Mouse (Mus musculus): ENCODE measurements around the gene Dynll2.

Gene Dynll2

GRCm38 (mm10) chr11:87986831-87987793, at the start of gene Dynll2:
Dynll2 (minus strand) TSS chr11:87987533.
- DNase-seq (ENCODE audit: low read depth, low spot score), result peak; percentile 86

GRCm38 (mm10) chr11:88036761-88037251, 49.5 kb upstream of the Dynll2 start:
- DNase-seq (ENCODE audit: low read depth, low spot score), result no peak

DNA sequence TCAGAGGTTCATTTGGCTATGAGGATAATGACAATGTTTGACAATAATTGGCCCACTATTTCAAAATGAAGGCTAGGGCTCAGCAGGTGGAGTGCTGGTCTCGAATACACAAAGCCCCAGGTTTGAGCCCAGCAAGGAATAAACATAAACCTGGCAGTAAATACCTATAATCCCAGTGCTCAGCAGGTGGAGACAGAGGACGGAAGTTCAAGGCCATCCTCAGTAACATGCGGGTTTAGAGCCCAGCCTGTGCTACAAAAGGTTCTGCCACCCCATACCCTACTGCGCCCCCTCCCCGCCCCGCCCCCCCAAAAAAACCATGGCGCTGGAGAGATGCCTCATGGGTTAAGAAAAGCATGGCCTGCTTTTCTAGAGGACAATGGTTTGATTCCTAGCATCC, 48.6 kb upstream of the Dynll2 start:
- no peak for DNase-seq (ENCODE audit: low read depth, low spot score)

- no peak for DNase-seq (ENCODE audit: low read depth, low spot score)
Observed at GRCm38 (mm10) chr11:88031753-88032152, 44.4 kb upstream of the Dynll2 start.

DNA sequence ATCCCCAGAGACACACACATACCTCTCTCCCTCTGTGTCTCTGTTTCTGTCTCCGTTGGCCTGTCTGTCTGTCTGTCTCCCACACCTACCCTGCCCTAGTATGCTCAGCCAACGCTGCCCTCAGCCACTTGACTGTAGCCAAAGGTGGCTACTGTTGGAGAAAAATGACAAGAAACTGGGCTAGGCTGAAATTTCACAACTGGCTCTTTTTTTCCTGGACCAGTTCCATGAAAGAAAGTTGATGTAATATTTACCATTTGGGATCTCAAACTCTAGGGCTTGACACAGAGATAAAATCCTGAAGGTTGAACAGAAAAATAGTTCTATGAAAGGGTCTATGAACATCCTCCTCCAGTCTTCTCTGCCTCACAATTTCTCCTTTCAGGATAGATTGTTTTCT, 43.5 kb upstream of the Dynll2 start:
- DNase-seq (ENCODE audit: low read depth, low spot score), result no peak

- no peak for DNase-seq (ENCODE audit: low read depth, low spot score)
Observed at GRCm38 (mm10) chr11:88030219-88030618, 42.9 kb upstream of the Dynll2 start.

GRCm38 (mm10) chr11:88028193-88028684, 40.9 kb upstream of the Dynll2 start:
- no peak for DNase-seq (ENCODE audit: low read depth, low spot score)

GRCm38 (mm10) chr11:88027391-88028035, 40.2 kb upstream of the Dynll2 start:
- DNase-seq (ENCODE audit: low read depth, low spot score), result no peak

DNA sequence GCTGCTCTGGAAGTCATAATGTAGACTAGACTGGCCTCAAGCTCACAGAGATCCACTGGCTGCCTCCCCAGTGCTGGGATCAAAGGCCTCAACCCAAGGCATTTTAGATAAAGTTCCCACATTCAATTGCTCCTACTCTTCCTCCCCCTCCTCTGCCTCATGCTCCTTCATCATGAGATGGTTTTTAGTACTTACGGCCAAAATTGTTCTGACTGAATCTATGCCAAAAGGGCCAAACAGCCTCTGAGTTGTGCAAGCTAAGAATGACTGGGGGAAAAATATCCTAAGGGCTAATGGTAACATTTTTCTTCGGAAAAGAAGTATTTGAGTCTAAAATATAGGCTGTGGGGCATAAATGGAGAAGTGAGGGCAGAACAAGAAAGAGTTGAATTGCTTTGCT, 36.6 kb upstream of the Dynll2 start:
- DNase-seq (ENCODE audit: low read depth, low spot score), result no peak

- DNase-seq (ENCODE audit: low read depth, low spot score), result no peak
Observed at GRCm38 (mm10) chr11:88015795-88016194, 28.5 kb upstream of the Dynll2 start.

- no peak for DNase-seq (ENCODE audit: low read depth, low spot score)
Observed at GRCm38 (mm10) chr11:88015161-88015560, 27.8 kb upstream of the Dynll2 start.

GRCm38 (mm10) chr11:88013632-88014031, 26.3 kb upstream of the Dynll2 start:
- DNase-seq (ENCODE audit: low read depth, low spot score), result no peak

DNA sequence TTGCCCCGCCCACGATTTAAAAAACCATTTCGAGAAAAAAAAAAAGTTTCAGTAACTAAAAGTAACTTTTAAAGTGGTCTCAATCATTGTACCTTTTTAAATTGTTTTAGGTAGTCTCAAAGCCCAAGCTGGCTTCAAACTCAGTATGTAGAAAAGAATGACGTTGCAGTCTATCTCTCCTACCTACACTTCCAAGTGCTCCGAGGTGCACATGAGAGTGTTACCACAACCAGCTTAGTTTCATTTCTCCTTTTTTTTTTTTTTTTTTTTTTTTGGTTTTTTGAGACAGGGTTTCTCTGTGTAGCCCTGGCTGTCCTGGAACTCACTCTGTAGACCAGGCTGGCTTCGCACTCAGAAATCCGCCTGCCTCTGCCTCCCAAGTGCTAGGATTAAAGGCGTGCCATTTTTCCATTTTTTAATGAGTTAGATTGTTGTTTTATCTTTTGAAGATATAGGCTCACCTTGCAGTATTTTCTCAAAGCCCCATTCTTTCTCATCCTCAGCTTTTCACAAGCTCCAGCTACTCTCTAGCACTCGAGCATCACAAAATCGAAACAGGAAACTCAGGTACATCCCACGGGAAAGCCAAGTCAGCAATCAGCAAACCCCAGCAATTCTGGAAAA, 25.4 kb upstream of the Dynll2 start:
- no peak for DNase-seq (ENCODE audit: low read depth, low spot score)

DNA sequence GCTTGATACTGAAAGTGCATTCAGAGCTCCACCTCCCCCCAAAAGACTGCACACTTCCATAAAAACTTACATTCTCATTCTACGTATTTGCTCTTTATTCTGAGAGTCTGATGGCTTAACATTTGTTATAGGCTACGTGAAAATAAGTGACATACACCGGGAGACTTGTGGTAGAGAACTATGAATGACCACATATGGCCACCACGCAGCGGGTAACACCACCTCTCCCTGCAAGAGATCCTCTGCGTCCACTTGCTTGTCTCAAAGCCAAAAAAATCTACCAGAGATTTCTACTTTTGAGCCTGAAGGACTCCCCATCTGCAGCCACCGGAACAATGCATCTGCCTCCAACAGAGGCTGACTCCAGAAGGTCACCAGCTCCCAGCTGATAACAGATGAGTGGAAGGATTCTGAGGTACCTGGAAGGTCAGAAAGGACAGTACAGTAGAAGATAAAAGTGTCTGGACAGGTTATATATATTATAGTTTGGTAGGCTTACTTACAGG, 24.6 kb upstream of the Dynll2 start:
- DNase-seq (ENCODE audit: low read depth, low spot score), result no peak

DNA sequence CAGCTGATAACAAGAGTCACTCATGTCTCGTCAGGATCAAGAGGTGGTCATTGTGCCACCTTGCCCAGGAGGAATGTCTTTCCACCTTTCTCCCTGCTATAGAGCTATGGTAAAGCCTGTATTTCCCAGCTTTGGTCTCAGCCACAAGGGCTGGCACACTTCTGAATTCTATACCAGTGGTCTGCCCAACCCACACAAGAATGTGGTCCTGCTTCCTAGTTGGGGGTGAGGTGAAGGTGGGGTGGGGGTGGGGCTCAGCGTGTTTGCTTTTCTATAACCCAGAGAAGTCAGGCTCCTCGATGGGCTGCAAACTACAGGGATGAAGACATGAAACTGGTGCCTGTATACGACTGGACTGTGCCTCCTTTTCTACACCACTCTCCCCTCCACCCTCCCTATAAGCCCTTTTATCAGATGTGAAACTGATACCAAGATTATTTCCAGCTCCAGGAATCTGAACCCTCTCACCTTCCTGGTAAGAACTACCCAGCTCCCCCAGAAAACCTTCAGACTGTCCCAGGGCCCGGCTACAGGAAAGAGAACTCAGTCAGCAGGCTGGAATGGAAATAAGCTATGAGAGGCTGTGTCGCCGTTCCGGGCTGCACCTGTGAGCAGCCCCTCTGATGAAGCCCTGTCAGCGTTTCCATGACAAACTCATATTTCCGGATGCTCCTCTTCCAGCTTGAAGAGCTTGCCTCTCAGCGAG, 24.0 kb upstream of the Dynll2 start:
- DNase-seq (ENCODE audit: low read depth, low spot score), result no peak

- DNase-seq (ENCODE audit: low read depth, low spot score), result no peak
Observed at GRCm38 (mm10) chr11:88009542-88010190, 22.3 kb upstream of the Dynll2 start.

GRCm38 (mm10) chr11:88008641-88009040, 21.3 kb upstream of the Dynll2 start:
- no peak for DNase-seq (ENCODE audit: low read depth, low spot score)

- no peak for DNase-seq (ENCODE audit: low read depth, low spot score)
Observed at GRCm38 (mm10) chr11:88004123-88004522, 16.8 kb upstream of the Dynll2 start.

DNA sequence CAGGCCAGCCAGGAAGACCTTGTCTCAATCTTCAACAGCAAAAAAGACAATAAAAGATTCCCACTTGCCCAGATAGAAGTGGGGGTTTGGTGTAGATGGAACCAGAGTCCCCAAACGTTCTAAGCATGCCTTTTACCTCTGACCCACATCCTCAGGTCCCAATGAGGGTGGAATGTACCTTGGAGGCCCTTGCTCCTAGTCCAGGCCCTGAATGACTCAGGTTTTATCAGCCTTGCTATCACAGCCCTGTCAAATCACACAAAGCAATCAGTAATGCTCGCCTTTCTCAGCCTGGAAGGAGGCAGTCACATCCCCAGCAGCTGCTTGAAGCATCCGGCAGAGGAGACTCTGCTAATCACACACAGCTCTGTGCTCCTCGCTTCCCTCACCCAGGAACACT, 15.4 kb upstream of the Dynll2 start:
- no peak for DNase-seq (ENCODE audit: low read depth, low spot score)

DNA sequence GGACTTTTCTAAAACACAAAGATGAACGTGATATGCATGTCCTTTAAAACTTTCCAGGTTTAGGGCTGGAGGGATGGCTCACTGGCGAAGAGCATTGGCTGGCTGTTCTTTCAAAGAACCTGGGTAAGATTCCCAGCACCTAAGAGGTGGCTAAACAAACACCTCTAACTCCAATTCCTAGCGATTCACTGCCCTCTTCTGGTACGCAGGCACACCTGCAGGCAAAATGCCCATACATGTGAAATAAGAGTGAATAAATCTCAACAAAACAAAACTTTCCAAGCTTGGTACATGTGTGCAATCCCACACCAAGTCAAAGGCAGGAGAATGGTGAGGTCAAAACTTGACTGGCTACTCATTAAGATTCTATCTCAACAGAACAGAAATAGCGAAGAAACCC, 12.4 kb upstream of the Dynll2 start:
- DNase-seq (ENCODE audit: low read depth, low spot score), result no peak

GRCm38 (mm10) chr11:87991806-87992205, 4.5 kb upstream of the Dynll2 start:
- DNase-seq (ENCODE audit: low read depth, low spot score), result no peak

All from skeletal muscle tissue, adult 2 months (tissue).